In the genomic region with DNA sequence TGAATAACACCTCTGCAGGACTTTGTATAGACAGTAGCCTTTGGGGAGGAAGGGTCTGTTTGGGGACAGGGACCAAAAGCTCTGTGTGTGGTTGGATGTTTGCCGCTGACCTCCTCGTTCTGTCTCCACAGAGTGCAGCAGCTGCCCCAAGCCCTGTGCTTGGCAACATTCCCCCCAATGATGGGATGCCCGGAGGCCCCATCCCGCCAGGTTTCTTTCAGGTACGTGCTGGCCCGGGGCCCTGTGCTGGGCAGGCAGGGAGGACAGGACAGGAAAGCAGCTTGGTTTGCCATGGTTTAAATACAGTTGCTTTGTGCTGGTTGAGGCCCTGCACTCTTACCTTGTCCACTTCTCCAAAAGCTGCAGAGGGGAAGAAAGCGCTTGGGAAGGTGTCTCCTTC, we compare ENCODE assay signal across 28 mouse cellular contexts. TPM values are rescaled to one million over a fixed set of nuclear protein-coding genes. Genes with fewer than 3 reads are reported as not detected.
DNase-seq lines count a peak whose midpoint lies in the region; ATAC-seq lines count a peak whose summit lies in the region.
"Had no signal": no experiment of that assay in that cellular context is flagged by ENCODE, and none has a peak within 500 bp of the region (broad histone marks: within the 10 kb centered on the region; RNA-seq: fewer than 3 reads in every experiment).

No protein-coding gene starts in this region.

- peak overlapping the region; percentile 12; the same call in 1 of the 2 replicates for H3K9ac ChIP-seq in liver, embryonic 13.5 days
- H3K9ac ChIP-seq: embryonic facial prominence, embryonic 15.5 days; forebrain, embryonic 12.5 days; forebrain, postnatal 0 days; hindbrain, embryonic 12.5 days; intestine, embryonic 15.5 days; lung, embryonic 15.5 days had no signal

- no peaks in the 10 kb centered on the region for H3K27me3 ChIP-seq in liver, embryonic 13.5 days
- H3K27me3 ChIP-seq in hindbrain, embryonic 10.5 days (ENCODE audit: insufficient read depth, poor library complexity, severe bottlenecking), result no peaks in the 10 kb centered on the region
- H3K27me3 ChIP-seq: CH12.LX; embryonic facial prominence, embryonic 15.5 days; forebrain, embryonic 12.5 days; hindbrain, embryonic 12.5 days; intestine, embryonic 15.5 days; lung, embryonic 15.5 days had no signal

- no peak overlapping the region for H3K4me2 ChIP-seq in liver, embryonic 13.5 days
- H3K4me2 ChIP-seq: embryonic facial prominence, embryonic 15.5 days; forebrain, embryonic 12.5 days; hindbrain, embryonic 12.5 days; intestine, embryonic 15.5 days; lung, embryonic 15.5 days had no signal

- H3K4me3 ChIP-seq in liver, embryonic 13.5 days (replicated peaks), result no peak overlapping the region
- H3K4me3 ChIP-seq in hindbrain, embryonic 10.5 days, result no peak overlapping the region
- H3K4me3 ChIP-seq: embryonic facial prominence, embryonic 10.5 days; embryonic facial prominence, embryonic 15.5 days; forebrain, embryonic 12.5 days; hindbrain, embryonic 12.5 days; intestine, embryonic 15.5 days; lung, embryonic 15.5 days; midbrain, embryonic 10.5 days had no signal

- peaks cover 80% of the 10 kb centered on the region for H3K4me1 ChIP-seq in liver, embryonic 13.5 days (replicated peaks)
- H3K4me1 ChIP-seq in hindbrain, embryonic 10.5 days (replicated peaks), result peaks cover 43% of the 10 kb centered on the region
- H3K4me1 ChIP-seq: lung, embryonic 15.5 days had no signal

- no peak for ATAC-seq in cerebellum, adult (ENCODE audit: insufficient number of reproducible peaks, low FRiP score, low TSS enrichment)
- ATAC-seq in liver, embryonic 13.5 days (ENCODE audit: low read depth), result no peak
- ATAC-seq: activated CD4-positive, CD25-positive, alpha-beta regulatory T cell, adult 4 months; forebrain, postnatal 0 days; hindbrain, postnatal 0 days; intestine, embryonic 15.5 days had no signal

- 96% methylated on average over 7 of the region's 7 CpGs for WGBS in liver, embryonic 13.5 days (ENCODE audit: insufficient replicate concordance)
- WGBS in hindbrain, embryonic 10.5 days, result 95% methylated on average over 7 of the region's 7 CpGs

- no peaks in the 10 kb centered on the region for H3K9me3 ChIP-seq in liver, embryonic 13.5 days (replicated peaks)
- H3K9me3 ChIP-seq in hindbrain, embryonic 10.5 days, result no peaks in the 10 kb centered on the region
- H3K9me3 ChIP-seq: embryonic facial prominence, embryonic 10.5 days; embryonic facial prominence, embryonic 15.5 days; forebrain, embryonic 12.5 days; hindbrain, embryonic 12.5 days; intestine, embryonic 15.5 days; lung, embryonic 15.5 days; midbrain, embryonic 10.5 days had no signal

- H3K36me3 ChIP-seq in liver, embryonic 13.5 days, result peaks cover 46% of the 10 kb centered on the region
- peaks cover 68% of the 10 kb centered on the region for H3K36me3 ChIP-seq in hindbrain, embryonic 10.5 days

- peak overlapping the region; percentile 54 for H3K27ac ChIP-seq in liver, embryonic 13.5 days
- no peak overlapping the region for H3K27ac ChIP-seq in hindbrain, embryonic 10.5 days
- H3K27ac ChIP-seq: embryonic facial prominence, embryonic 10.5 days; embryonic facial prominence, embryonic 15.5 days; forebrain, embryonic 12.5 days; hindbrain, embryonic 12.5 days; hindbrain, postnatal 0 days; intestine, embryonic 15.5 days; kidney, postnatal 0 days; lung, embryonic 15.5 days; midbrain, embryonic 10.5 days had no signal

- DNase-seq in cerebellum, adult 11 months, result peak; percentile 62
- no peak for DNase-seq in liver, embryonic 13.5 days
- DNase-seq in liver, result no peak
- DNase-seq in cerebellum, adult 18-20 months, result peak; percentile 71
- peak; percentile 64 to 69 for DNase-seq in cerebellum, postnatal 14 days
- DNase-seq in urinary bladder, postnatal 36 days (ENCODE audit: low spot score in 2 of 2), result no peak
- no peak for DNase-seq in hindbrain, embryonic 10.5 days (ENCODE audit: low spot score)
- DNase-seq: adrenal gland, adult 2 months; adrenal gland, postnatal 36 days; forebrain, postnatal 0 days; heart, postnatal 14 days; kidney, adult 8-10 months; layer of hippocampus, adult 9-11 months; right cerebral cortex, postnatal 25 days; spleen, adult 18-20 months; thymus, postnatal 25 days had no signal

RNA-seq across cellular contexts. Expression of gene Mrpl37, which starts 57.1 kb away (rescaled TPM):
- 64.6 and 71.1 TPM in 2 replicates for polyA plus RNA-seq in liver, embryonic 13.5 days (2015; fragmentation: Nextera tagmentation; extraction: Ambion mirVana)
- 116 and 121 TPM in 2 replicates for polyA plus RNA-seq in hindbrain, embryonic 10.5 days (2016; fragmentation: Nextera tagmentation; extraction: Ambion mirVana)

RNA-seq across cellular contexts. Expression of gene Cyb5rl, which starts 57.2 kb away (rescaled TPM):
- polyA plus RNA-seq in liver, embryonic 13.5 days (2015; fragmentation: Nextera tagmentation; extraction: Ambion mirVana), result 2.6 and 2.8 TPM in 2 replicates
- 7.6 and 8.9 TPM in 2 replicates for polyA plus RNA-seq in hindbrain, embryonic 10.5 days (2016; fragmentation: Nextera tagmentation; extraction: Ambion mirVana)

Comparison
In these comparisons a context has a peak if more than half of its experiments do, and no peak if none do; other contexts are left out.
1. DNase-seq: peak in cerebellum, adult 11 months (single experiment), cerebellum, adult 18-20 months (2 of 2) and cerebellum, postnatal 14 days (2 of 2); none in liver, embryonic 13.5 days (single experiment), liver (single experiment), urinary bladder, postnatal 36 days (0 of 2) and hindbrain, embryonic 10.5 days (single experiment).